Mouse (Mus musculus) activated CD4-positive, CD25-positive, alpha-beta regulatory T cell, adult 4 months (primary cell): ENCODE measurements around the gene Atp6v0c. TPM values are rescaled to one million over a fixed set of nuclear protein-coding genes. Genes with fewer than 3 reads are reported as not detected.
A peak's percentile ranks its signal among the peaks of the same experiment; 100 is the strongest.
"Not testable (repeated sequence)": the region's sequence is repeated elsewhere in the genome, so short reads cannot be mapped to it uniquely, and the experiment has no call there.

ENCODE experiments used
- ATAC-seq: one replicate; pipeline ENCODE4 v1.8.0; 2017
- polyA plus RNA-seq, 2 experiments: library from polyadenylated mRNA; unstranded; fragments of 100-300 nt; shearing (Covaris generic); gene quantifications; one replicate each; pipeline ENCODE4 v1.2.1; 2017

Gene Atp6v0c
- polyA plus RNA-seq, 2 experiments from 2014 or later = 152 to 192 TPM

- ATAC-seq = no peak
Observed at GRCm38 (mm10) chr17:24155742-24156141, 13.8 kb downstream of the Atp6v0c start.

DNA sequence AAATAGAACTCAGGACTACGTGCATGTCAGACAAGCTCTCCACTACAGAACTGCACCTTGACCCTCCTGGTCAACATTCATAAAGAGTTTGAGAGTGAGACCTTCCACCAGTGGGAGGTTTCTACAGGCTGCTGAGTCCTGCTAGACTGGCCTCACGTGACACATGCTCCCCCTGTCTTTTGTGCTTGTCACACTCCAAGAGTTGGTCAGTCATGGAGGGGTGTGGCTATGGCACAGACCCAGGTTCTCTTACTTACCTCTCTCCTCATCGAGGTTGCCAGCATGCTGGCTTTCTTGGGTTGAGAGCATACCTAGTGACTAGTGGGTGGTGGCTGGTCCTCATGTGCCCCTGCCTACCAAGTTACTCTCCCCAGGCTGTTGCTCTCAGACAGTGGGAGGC lies 15.0 kb downstream of the Atp6v0c start:
- ATAC-seq = no peak

- peak; percentile 95 for ATAC-seq
Observed at GRCm38 (mm10) chr17:24151890-24152563, 17.5 kb downstream of the Atp6v0c start.

DNA sequence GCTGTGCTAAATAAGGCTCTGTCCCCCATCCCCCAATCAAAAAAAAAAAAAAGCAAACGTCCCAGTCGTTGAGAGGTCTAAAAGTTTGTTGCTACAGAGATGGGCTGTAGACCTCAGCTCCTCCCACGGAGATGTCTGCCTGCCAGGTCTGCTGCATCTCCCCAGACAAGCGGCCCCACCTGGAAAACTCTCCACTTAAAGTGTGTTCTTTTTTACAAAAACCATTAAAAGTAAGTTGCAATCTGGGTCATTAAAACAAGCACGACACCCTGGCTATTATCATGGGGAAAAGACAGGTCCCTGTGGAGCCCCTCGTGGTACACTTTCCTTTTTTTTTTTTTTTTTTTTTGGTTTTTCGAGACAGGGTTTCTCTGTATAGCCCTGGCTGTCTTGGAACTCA lies 18.1 kb downstream of the Atp6v0c start:
- ATAC-seq = no peak

- ATAC-seq = no peak
Observed at GRCm38 (mm10) chr17:24150824-24151223, 18.7 kb downstream of the Atp6v0c start, which contains the start of gene Pdpk1. TSS of gene Pdpk1 (minus strand) at chr17:24150924.

DNA sequence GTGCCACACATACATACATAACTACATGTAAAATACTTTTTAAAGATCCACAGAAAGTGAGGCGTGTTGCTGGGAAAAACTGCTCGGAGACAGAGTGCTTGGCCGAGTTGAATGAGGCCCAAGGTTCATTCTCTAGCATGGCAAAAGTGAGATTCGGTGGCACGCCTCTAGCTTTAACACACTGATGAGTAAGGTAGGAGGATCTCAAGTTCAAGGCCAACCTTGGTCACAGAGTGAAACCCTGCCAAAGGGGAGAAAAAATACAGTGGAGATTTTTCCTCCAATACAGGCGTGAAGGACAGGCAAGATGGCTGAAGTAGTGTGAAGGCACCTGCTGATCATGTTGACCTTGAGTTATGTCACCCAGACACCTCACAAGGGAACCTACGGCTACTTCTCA lies 20.1 kb downstream of the Atp6v0c start:
- ATAC-seq = no peak

DNA sequence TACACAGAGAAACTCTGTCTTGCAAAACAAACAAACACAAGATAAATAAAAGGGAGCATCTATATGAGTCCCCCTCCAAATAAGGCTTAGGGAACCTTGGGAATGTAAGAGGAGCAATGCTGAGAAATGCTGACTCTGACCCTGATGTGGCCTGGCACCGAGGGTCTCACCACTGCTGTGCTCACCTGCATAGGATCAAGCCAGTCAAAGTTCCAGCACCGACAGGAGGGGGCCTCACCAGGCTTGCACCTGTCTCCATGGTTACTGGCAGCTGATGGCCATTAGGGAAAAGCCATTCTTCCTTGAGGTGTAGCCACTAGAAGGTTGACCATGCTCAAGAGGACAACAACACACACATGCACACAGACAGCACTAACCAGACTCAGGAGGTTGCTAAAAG lies 26.6 kb downstream of the Atp6v0c start:
- no peak for ATAC-seq

GRCm38 (mm10) chr17:24141425-24141920 lies 28.0 kb downstream of the Atp6v0c start:
- peak; percentile 89 for ATAC-seq

GRCm38 (mm10) chr17:24140845-24141424 lies 28.6 kb downstream of the Atp6v0c start:
- peak; percentile 22 for ATAC-seq

- no peak for ATAC-seq
Observed at GRCm38 (mm10) chr17:24139968-24140367, 29.5 kb downstream of the Atp6v0c start.

DNA sequence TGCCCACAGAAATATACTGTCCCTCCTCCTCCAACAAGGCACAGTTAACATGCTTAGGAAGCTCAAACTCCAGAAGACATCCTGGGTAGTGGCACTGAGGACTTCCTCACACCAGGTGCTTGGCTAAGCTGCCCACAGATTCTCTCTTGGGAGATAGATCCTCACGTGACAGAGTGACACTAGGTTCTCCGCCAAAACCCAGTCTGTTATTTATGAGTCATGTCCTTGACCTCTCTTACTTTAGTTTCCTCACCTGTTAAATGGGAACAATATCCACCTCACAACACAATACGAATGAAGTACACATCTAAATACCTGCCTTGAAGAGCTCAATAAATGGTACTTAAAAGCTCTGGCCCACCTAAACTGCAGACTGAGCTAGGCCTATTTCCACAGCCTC lies 30.2 kb downstream of the Atp6v0c start:
- no peak for ATAC-seq

DNA sequence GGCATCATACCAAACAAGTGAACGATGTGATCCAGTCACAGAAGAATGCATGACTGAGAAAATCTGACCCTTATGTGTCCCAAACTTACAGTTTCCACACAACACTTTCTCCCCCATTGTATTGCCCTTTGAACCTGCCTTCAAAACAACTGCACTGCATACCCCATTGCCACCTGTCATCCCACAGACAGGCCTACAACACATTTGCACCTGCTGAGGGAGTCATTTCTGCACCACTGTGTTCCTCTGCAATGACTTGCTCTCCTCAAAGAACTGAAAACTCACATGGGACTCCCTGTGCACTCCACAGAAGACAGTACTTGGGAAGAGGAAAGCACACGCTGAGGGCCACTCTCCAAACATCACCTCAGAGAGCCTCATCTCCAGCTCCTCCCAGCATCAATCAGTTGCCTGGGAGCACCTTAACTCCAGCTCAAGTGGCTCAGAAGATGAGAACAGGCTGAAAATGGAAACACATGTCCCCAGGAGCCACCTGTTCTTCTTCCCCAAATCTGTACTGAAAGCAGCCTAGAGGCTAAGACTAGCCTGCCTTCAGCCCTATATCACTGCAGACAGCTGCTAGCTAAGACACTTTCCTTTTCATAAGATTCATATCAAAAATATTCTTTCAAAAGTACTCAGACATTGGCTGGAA lies 32.1 kb downstream of the Atp6v0c start:
- ATAC-seq = no peak

DNA sequence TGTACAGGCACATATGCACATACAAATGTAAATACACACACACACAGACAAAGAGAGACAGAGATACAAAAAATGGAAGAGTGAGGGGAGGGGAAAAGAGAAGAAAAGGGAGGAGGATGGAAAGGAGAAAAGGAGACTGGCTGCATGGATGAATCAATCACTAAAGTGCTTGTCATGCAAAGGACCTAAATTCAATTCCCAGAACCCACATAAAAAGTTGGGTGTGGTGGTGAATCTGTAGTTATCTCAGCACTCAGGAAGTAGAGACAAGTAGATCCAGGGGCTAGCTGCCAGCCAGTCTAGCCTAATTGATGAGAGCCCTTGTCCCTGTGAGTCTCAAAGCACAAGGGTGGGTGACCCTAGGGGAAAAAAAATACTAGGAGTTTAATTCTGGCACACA lies 35.4 kb downstream of the Atp6v0c start:
- ATAC-seq = no peak

- not testable (repeated sequence) for ATAC-seq
Observed at GRCm38 (mm10) chr17:24132919-24133318, 36.6 kb downstream of the Atp6v0c start.

GRCm38 (mm10) chr17:24131570-24131969 lies 37.9 kb downstream of the Atp6v0c start:
- ATAC-seq = no peak

DNA sequence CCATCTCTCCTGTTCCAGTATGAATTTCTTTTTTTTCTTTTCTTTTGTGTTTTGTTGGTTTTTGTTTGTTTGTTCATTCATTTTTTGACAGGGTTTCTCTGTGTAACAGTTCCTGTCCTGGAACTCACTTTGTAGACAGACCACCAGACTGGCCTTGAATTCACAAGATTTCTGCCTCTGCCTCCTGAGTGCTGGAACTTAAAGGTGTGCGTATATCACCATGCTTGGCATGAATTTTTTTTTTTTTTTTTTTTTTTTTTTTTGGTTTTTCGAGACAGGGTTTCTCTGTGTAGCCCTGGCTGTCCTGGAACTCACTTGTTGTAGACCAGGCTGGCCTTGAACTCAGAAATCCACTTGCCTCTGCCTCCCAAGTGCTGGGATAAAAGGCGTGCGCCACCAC lies 40.3 kb downstream of the Atp6v0c start:
- ATAC-seq = not testable (repeated sequence)

DNA sequence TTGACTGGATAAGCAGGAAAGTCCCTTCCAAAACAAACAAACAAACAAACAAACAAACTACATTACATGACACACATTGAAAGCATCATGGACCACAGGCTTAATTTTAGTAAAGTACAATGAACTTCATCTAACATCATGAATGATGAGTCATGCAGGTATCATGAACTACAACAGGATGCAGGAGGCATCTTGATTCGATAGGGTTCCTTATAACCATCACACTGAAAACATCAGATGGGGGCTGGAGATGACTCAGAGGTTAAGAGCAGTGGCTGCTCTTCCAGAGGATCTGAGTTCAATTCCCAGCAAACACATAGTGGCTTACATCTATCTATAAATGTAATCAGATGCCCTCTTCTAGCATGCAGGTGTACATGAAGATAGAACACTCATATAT lies 41.9 kb downstream of the Atp6v0c start:
- peak; percentile 77 for ATAC-seq

DNA sequence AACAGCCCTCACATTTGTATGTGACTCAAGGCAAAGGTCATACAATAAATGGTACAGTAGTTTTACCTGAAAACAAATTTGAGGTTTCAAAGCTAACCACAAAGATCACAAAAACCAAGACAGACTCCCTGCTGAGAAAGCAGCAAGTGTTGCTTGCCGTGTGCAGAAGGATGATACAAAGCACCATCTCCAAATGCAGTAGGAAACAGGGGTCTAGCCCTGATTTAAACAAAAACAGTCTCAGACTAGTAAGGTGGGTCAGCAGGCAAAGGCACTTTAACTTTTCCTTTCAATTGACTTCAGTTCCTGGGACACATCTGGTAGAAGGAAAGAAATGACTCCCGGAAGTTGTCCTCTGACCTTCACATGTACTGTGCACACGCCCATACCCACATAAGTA lies 42.7 kb downstream of the Atp6v0c start:
- ATAC-seq = peak; percentile 47

GRCm38 (mm10) chr17:24119446-24119845 lies 50.1 kb downstream of the Atp6v0c start:
- no peak for ATAC-seq
